Mouse (Mus musculus) liver, embryonic 12.5 days (tissue): ENCODE results near the gene Wscd2. TPM values are rescaled to one million over a fixed set of nuclear protein-coding genes. Genes with fewer than 3 reads are reported as not detected.
A peak's percentile ranks its signal among the peaks of the same experiment; 100 is the strongest.

Source experiments
- ATAC-seq: fragments of 200-750 bp; cut with Nextera tagmentation; 2 replicates; pipeline ENCODE4 v1.8.0; 2017; ENCODE audit warnings: moderate number of reproducible peaks, mild to moderate bottlenecking, moderate library complexity
- H3K27ac ChIP-seq: fragments of 300-500 bp; sonication (generic); 2 replicates; pipeline ENCODE4 v1.5.1; 2016; ENCODE audit warnings: mild to moderate bottlenecking
- H3K27me3 ChIP-seq: fragments of 300-500 bp; sonication (generic); replicated peaks from 2 replicates; pipeline ENCODE4 v1.6.1; 2016; ENCODE audit warnings: mild to moderate bottlenecking, moderate library complexity
- H3K36me3 ChIP-seq: fragments of 300-500 bp; sonication (generic); 2 replicates; pipeline ENCODE4 v1.6.1; 2016; ENCODE audit warnings: mild to moderate bottlenecking, moderate library complexity
- H3K4me1 ChIP-seq: fragments of 300-500 bp; sonication (generic); 2 replicates; pipeline ENCODE4 v1.6.1; 2016
- H3K4me2 ChIP-seq: fragments of 300-500 bp; sonication (generic); 2 replicates; pipeline ENCODE4 v1.6.1; 2016; ENCODE audit warnings: mild to moderate bottlenecking, moderate library complexity
- H3K4me3 ChIP-seq: fragments of 300-500 bp; sonication (generic); 2 replicates; pipeline ENCODE4 v1.5.1; 2016; ENCODE audit warnings: mild to moderate bottlenecking, moderate library complexity
- H3K9ac ChIP-seq: fragments of 300-500 bp; sonication (generic); 2 replicates; pipeline ENCODE4 v1.6.1; 2016; ENCODE audit warnings: mild to moderate bottlenecking, moderate library complexity
- H3K9me3 ChIP-seq: fragments of 300-500 bp; sonication (generic); replicated peaks from 2 replicates; pipeline ENCODE4 v1.6.1; 2016; ENCODE audit warnings: mild to moderate bottlenecking, moderate library complexity
- WGBS: fragments of 180-500 bp; shearing (Covaris S2); methylation state at CpG from one replicate; pipeline ENCODE4 v1.1.7; 2016; ENCODE audit not compliant: insufficient replicate concordance; 5-methylcytosine and 5-hydroxymethylcytosine counted together
- polyA plus RNA-seq: library from polyadenylated mRNA; unstranded; fragments of >200 nt; fragmentation: Nextera tagmentation; extraction: Ambion mirVana; gene quantifications from 2 replicates; pipeline ENCODE4 v1.2.1, GENCODE M21; 2016

Wscd2 gene
- polyA plus RNA-seq, 1 experiment from 2014 or later, result 0.19 TPM

- H3K4me1 ChIP-seq, result no peaks in the 10 kb centered on the region
- no peaks in the 10 kb centered on the region for H3K9me3 ChIP-seq
- H3K36me3 ChIP-seq, result no peaks in the 10 kb centered on the region
- no peak overlapping the region for H3K9ac ChIP-seq
- 67% methylated on average over 8 of the region's 8 CpGs for WGBS
- no peak for ATAC-seq
- H3K4me3 ChIP-seq, result no peak overlapping the region
- H3K4me2 ChIP-seq, result no peak overlapping the region
- peaks cover 54% of the 10 kb centered on the region for H3K27me3 ChIP-seq
- no peak overlapping the region for H3K27ac ChIP-seq
Observed at GRCm38 (mm10) chr5:113487879-113488278, 2.3 kb upstream of the Wscd2 start.

- Histone ChIP-seq H3K9me3 (no peaks in the 10 kb centered on the region), H3K27me3 (peaks cover 63% of the 10 kb centered on the region), H3K36me3 (no peaks in the 10 kb centered on the region), H3K27ac (no peak overlapping the region), H3K4me3 (no peak overlapping the region), H3K9ac (no peak overlapping the region), H3K4me1 (no peaks in the 10 kb centered on the region), H3K4me2 (no peak overlapping the region)
- no peak for ATAC-seq
- WGBS, result 75% methylated on average over 9 of the region's 9 CpGs
Observed at GRCm38 (mm10) chr5:113489617-113490016, 516 bp upstream of the Wscd2 start.

GRCm38 (mm10) chr5:113490467-113491260 is 531 bp downstream of the Wscd2 start:
- peak overlapping the region; percentile 24 for H3K4me3 ChIP-seq
- WGBS, result 5% methylated on average over 54 of the region's 63 CpGs
- no peak for ATAC-seq

GRCm38 (mm10) chr5:113491552-113491951 is 1.4 kb downstream of the Wscd2 start:
- WGBS, result 43% methylated on average over 4 of the region's 4 CpGs
- Histone ChIP-seq H3K9me3 (no peaks in the 10 kb centered on the region), H3K4me3 (no peak overlapping the region), H3K27ac (no peak overlapping the region), H3K36me3 (no peaks in the 10 kb centered on the region), H3K4me2 (no peak overlapping the region), H3K9ac (no peak overlapping the region), H3K4me1 (no peaks in the 10 kb centered on the region), H3K27me3 (peaks cover 63% of the 10 kb centered on the region)
- ATAC-seq, result no peak

More at GRCm38 (mm10) chr5:113490467-113491260, 531 bp downstream of the Wscd2 start:
- Histone ChIP-seq H3K9ac (no peak overlapping the region), H3K27me3 (peaks cover 63% of the 10 kb centered on the region), H3K4me2 (peak overlapping the region; percentile 53), H3K27ac (no peak overlapping the region), H3K36me3 (no peaks in the 10 kb centered on the region), H3K9me3 (no peaks in the 10 kb centered on the region), H3K4me1 (no peaks in the 10 kb centered on the region)

GRCm38 (mm10) chr5:113491988-113492387 is 1.9 kb downstream of the Wscd2 start:
- Histone ChIP-seq H3K9ac (no peak overlapping the region), H3K4me3 (no peak overlapping the region), H3K4me1 (no peaks in the 10 kb centered on the region), H3K27ac (no peak overlapping the region), H3K4me2 (no peak overlapping the region), H3K27me3 (peaks cover 63% of the 10 kb centered on the region), H3K9me3 (no peaks in the 10 kb centered on the region), H3K36me3 (no peaks in the 10 kb centered on the region)
- no peak for ATAC-seq
- WGBS, result 58% methylated on average over 3 of the region's 3 CpGs

GRCm38 (mm10) chr5:113492417-113493035 is 2.4 kb downstream of the Wscd2 start:
- no peak overlapping the region for H3K27ac ChIP-seq
- H3K36me3 ChIP-seq, result no peaks in the 10 kb centered on the region
- no peaks in the 10 kb centered on the region for H3K4me1 ChIP-seq
- H3K4me2 ChIP-seq, result no peak overlapping the region
- no peak overlapping the region for H3K4me3 ChIP-seq
- no peaks in the 10 kb centered on the region for H3K9me3 ChIP-seq
- WGBS, result 28% methylated on average over 7 of the region's 7 CpGs
- H3K27me3 ChIP-seq, result peaks cover 61% of the 10 kb centered on the region
- no peak overlapping the region for H3K9ac ChIP-seq
- ATAC-seq, result no peak

- H3K4me3 ChIP-seq, result no peak overlapping the region
- no peak overlapping the region for H3K9ac ChIP-seq
- H3K4me1 ChIP-seq, result no peaks in the 10 kb centered on the region
- H3K36me3 ChIP-seq, result no peaks in the 10 kb centered on the region
- no peak overlapping the region for H3K27ac ChIP-seq
- no peak overlapping the region for H3K4me2 ChIP-seq
- peaks cover 47% of the 10 kb centered on the region for H3K27me3 ChIP-seq
- WGBS, result 61% methylated on average over 8 of the region's 8 CpGs
- no peak for ATAC-seq
- no peaks in the 10 kb centered on the region for H3K9me3 ChIP-seq
Observed at GRCm38 (mm10) chr5:113493997-113494396, 3.9 kb downstream of the Wscd2 start.

GRCm38 (mm10) chr5:113496926-113497325 is 6.8 kb downstream of the Wscd2 start:
- H3K4me1 ChIP-seq, result no peaks in the 10 kb centered on the region
- ATAC-seq, result no peak
- H3K9ac ChIP-seq, result no peak overlapping the region
- H3K27me3 ChIP-seq, result peaks cover 17% of the 10 kb centered on the region
- no peak overlapping the region for H3K4me3 ChIP-seq
- H3K36me3 ChIP-seq, result no peaks in the 10 kb centered on the region
- no peaks in the 10 kb centered on the region for H3K9me3 ChIP-seq
- H3K27ac ChIP-seq, result no peak overlapping the region
- 50% methylated on average over 3 of the region's 3 CpGs for WGBS
- H3K4me2 ChIP-seq, result no peak overlapping the region

GRCm38 (mm10) chr5:113499421-113499820 is 9.3 kb downstream of the Wscd2 start:
- peaks cover 12% of the 10 kb centered on the region for H3K27me3 ChIP-seq
- H3K4me3 ChIP-seq, result no peak overlapping the region
- no peaks in the 10 kb centered on the region for H3K4me1 ChIP-seq
- H3K9me3 ChIP-seq, result no peaks in the 10 kb centered on the region
- WGBS, result 70% methylated on average over 11 of the region's 11 CpGs
- no peaks in the 10 kb centered on the region for H3K36me3 ChIP-seq
- H3K27ac ChIP-seq, result no peak overlapping the region
- H3K4me2 ChIP-seq, result no peak overlapping the region
- no peak overlapping the region for H3K9ac ChIP-seq
- no peak for ATAC-seq

GRCm38 (mm10) chr5:113503276-113503675 is 13.1 kb downstream of the Wscd2 start:
- no peak overlapping the region for H3K4me3 ChIP-seq
- H3K27ac ChIP-seq, result no peak overlapping the region
- H3K27me3 ChIP-seq, result peaks cover 12% of the 10 kb centered on the region
- no peaks in the 10 kb centered on the region for H3K9me3 ChIP-seq
- no peak overlapping the region for H3K9ac ChIP-seq
- H3K4me1 ChIP-seq, result no peaks in the 10 kb centered on the region
- 24% methylated on average over 10 of the region's 10 CpGs for WGBS
- ATAC-seq, result no peak
- no peak overlapping the region for H3K4me2 ChIP-seq
- H3K36me3 ChIP-seq, result no peaks in the 10 kb centered on the region

GRCm38 (mm10) chr5:113504654-113505053 is 14.5 kb downstream of the Wscd2 start:
- ATAC-seq, result no peak
- no peaks in the 10 kb centered on the region for H3K4me1 ChIP-seq
- 25% methylated on average over 4 of the region's 4 CpGs for WGBS

GRCm38 (mm10) chr5:113506065-113506464 is 15.9 kb downstream of the Wscd2 start:
- 50% methylated on average over 6 of the region's 6 CpGs for WGBS
- peaks cover 12% of the 10 kb centered on the region for H3K27me3 ChIP-seq
- H3K27ac ChIP-seq, result no peak overlapping the region
- H3K9me3 ChIP-seq, result no peaks in the 10 kb centered on the region
- H3K36me3 ChIP-seq, result no peaks in the 10 kb centered on the region
- no peak overlapping the region for H3K9ac ChIP-seq
- no peak overlapping the region for H3K4me3 ChIP-seq
- ATAC-seq, result no peak
- no peaks in the 10 kb centered on the region for H3K4me1 ChIP-seq
- H3K4me2 ChIP-seq, result no peak overlapping the region

More at GRCm38 (mm10) chr5:113504654-113505053, 14.5 kb downstream of the Wscd2 start:
- no peaks in the 10 kb centered on the region for H3K9me3 ChIP-seq
- peaks cover 12% of the 10 kb centered on the region for H3K27me3 ChIP-seq
- H3K36me3 ChIP-seq, result no peaks in the 10 kb centered on the region
- no peak overlapping the region for H3K4me2 ChIP-seq
- no peak overlapping the region for H3K4me3 ChIP-seq
- H3K27ac ChIP-seq, result no peak overlapping the region
- H3K9ac ChIP-seq, result no peak overlapping the region
